Mouse (Mus musculus): ENCODE measurements around the gene Gm45213.

Gene Gm45213

DNA sequence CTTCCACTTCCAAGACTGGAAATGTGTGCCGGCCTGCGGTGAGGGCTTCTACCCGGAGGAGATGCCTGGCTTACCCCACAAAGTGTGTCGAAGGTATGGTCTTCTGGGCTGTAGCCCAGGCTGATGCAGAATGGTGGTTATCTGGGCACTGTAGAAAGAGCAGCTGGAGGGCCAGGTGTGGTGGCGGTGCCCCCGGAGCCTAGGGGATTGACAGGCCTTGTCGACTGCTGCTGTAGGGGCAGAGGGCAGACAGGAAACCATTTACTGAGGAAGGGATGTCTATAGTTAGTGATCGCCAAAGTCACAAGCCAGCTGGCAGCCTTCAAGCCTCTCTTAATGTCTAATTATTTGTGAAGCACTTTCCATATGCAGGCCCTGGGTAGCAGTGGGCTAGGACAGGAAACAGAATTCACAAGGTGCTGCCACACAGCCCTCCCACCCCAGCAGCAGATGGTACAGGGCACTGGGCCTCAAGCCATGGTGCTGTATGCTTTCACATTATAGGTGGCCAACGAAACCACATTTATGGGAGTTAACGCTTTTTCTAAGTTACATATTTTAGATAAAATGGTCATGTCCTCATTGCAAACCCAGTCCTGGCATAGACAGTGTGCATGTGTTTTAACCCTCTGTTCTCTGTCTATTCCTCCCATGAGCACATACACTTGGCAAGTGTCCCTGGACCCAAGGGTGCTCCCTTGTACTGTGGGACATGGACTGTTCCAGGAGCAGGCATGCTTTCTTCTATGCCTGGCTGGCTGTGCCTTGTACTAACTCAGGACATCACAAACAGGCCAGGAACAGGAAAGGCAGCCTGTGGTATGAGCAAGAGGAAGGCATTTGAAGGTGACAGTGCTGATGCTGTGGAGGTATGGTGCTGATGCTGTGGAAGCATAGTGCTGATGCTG, at the start of gene Gm45213:
Gm45213 (plus strand) TSS at position 51 of the 908 bp plus-strand sequence.
- DNase-seq (ENCODE audit: extremely low spot score, low read depth, low spot score): no peak

DNA sequence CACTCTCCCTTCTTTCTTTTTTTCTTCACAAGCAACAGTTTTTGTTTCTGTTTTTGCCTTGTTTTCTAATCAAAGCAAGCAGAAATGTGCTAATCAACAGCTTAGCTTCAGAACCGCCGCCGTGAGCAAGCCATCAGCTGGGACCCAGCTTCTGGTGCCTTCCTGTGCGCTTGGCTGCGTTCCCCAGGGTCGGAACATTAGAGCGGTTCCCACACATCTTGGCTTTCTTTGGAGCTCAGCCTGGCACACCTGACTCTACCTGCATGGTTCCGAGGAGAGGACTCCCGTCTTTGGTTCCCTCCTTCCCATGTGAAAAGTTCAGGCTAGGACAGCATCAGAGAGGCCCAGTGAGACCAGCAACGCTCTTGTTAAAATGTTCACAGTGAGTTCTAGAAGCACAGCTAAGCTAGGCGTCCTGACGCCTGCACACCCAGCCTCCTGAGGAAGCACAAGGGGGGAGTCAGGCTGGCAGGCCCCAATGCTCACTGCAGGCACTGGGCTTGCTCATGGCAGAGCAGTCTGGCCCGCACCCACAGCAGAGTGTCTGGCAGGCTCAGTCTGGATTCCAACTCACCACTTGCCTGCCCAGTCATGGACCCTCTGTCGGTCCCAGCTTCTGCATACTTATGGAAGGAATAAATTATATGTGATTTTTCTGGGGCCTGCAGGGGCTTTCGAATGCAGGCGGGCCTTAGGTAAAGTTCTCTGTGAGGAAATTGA, 42.2 kb upstream of the Gm45213 start:
- no peak for DNase-seq (ENCODE audit: extremely low spot score, low read depth, low spot score)

DNA sequence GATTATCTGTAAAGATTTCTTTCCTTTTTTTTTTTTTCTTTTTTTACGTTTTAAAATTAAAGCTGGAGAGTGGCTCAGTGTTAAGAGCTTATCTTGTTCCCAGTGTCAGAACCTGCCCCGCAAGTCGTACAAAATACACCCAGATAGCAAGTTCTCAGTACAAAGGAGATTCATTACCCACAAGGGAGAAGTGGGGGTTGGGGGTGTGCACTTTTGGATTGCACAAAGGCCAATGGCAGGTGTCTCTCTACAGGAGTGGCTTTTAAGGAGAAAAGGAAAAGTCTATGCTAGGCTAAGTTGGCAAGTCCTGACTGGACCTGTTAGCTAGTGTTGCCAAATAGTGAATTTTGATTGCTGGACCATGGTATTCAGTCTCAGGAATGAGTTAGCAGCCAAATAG, 41.6 kb upstream of the Gm45213 start:
- no peak for DNase-seq (ENCODE audit: extremely low spot score, low read depth, low spot score)

- no peak for DNase-seq (ENCODE audit: extremely low spot score, low read depth, low spot score)
Measured at GRCm38 (mm10) chr7:66003447-66003846, 40.0 kb upstream of the Gm45213 start.

DNA sequence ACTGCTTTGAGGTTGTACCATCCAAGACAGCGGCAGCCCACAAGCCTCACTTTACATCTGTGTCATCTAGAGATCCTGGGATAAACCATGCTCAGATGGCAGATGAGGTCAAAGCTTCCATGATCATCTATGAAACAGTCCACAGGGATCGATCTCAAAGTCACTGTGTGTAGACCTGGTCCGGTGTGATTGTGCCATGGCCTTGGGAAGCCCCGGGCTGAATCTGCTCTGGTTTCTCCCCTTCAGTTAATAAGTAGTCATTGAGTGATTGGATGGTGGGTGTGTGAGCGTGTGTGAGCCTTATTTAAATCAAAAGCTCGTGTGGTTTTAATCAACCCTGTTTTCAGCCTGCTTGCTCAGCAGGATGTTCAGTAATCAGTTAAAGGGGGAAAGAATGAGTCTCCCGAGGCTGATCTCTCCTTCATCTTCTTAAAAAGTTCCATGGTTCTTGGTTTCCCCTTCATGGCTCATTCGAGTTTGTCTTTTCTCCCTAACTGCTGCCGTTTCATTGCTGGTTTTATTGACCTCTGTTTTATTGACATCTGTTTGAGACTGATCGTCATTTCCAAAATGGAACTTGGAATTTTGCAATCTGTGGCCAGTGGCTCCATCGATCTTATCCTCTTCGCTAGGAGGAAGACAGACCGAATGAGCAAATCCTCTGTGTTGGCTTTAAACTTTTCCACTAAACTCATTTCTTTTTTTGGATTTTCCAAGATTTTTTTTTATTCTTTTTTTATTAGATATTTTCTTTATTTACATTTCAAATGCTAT, 39.4 kb upstream of the Gm45213 start:
- DNase-seq (ENCODE audit: extremely low spot score, low read depth, low spot score): no peak

- no peak for DNase-seq (ENCODE audit: extremely low spot score, low read depth, low spot score)
Measured at GRCm38 (mm10) chr7:66005066-66005465, 38.3 kb upstream of the Gm45213 start.

- no peak for DNase-seq (ENCODE audit: extremely low spot score, low read depth, low spot score)
Measured at GRCm38 (mm10) chr7:66008161-66008891, 35.1 kb upstream of the Gm45213 start.

GRCm38 (mm10) chr7:66008892-66009273, 34.5 kb upstream of the Gm45213 start:
- no peak for DNase-seq (ENCODE audit: extremely low spot score, low read depth, low spot score)

DNA sequence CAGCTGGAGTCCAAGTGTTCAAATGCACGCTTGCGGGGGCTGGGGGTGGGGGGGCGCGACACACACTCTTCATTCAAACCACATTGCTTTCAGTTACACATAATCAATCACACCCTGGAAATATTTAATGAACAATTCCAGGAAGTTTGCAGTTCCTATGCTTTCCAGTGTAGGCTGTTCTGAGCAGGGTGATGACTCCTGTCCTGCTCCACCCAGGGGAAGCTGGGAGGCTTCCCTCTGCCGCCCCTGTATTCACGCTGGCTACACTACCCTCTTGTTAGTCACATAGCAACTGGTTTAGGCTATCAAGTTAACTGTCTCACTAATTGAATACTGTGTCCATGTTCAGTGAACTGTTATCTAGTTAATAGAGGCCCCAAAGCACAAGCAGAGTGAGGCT, 32.9 kb upstream of the Gm45213 start:
- DNase-seq (ENCODE audit: extremely low spot score, low read depth, low spot score): no peak

DNA sequence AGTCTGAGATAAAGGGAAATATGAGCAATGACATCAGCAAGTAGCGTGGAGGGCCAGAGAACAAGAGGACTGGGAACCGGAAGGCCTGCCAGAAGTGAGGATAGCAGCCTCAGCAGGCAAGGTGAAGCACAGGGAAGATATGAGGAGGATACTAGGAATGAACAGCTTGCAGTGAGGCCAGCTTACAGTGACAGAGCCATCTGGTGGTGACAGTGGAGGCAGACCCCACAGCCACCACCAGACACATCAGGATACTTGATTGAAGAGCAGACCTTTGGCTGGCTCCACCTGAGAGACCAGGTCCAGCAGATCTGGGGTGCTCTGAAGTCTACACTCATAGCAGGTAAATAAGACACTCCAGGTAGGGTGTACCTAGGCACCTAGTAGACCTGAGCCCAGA, 15.7 kb upstream of the Gm45213 start:
- DNase-seq (ENCODE audit: extremely low spot score, low read depth, low spot score): no peak

DNA sequence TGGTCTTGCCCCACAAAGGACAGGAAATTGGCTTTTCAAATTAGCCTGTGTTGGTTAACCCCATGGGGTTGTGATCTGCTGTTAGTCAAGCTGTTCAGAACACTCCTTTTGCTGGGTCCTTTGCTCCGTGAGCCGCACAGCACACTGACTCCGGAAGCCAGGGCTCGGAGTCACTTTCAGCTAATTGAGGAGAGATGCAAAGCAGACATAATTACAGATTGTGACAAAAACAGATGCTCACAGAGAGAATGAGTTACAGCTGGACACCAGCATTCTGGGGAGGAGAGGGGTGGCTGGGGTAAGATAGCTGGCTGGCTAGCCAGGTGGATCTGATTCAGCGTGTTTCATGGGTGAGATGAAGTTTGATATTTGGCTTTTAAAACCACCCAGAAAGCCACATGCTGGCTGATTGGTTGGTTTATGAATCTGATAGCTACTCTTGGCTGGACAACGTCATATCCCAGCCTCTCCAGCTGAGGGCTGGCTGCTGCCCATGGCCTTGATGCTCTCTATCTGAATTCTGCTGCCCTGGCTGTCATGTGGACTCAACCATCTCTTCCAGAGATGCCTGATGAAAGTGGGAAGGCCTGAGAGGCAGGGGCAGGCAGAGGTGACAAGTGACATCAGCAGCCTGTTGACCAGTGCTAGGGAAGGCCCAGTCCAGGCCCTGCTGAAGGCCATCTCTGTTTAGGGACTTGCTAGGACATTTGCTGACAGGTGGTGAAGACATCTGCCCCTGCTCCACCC, 14.5 kb upstream of the Gm45213 start:
- no peak for DNase-seq (ENCODE audit: extremely low spot score, low read depth, low spot score)

DNA sequence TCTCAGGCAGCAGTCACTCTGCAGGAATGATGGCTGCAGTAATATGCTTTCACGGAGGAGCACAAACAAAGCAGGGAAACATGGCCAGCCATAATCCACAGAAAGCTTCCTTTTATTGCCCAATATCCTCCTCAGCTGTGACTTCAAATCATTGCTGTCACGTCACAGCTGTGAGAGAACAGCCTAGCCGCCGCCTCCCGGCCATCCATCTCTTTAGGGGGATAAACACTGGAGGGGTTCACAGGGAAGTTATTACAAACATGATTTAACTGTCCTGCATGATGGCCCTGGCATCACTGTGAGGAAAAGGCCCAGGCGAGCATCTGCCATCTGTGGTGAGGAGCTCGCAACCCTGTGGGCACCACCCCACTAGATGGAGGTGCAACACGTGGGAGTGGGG, 6.6 kb upstream of the Gm45213 start:
- DNase-seq (ENCODE audit: extremely low spot score, low read depth, low spot score): no peak

DNA sequence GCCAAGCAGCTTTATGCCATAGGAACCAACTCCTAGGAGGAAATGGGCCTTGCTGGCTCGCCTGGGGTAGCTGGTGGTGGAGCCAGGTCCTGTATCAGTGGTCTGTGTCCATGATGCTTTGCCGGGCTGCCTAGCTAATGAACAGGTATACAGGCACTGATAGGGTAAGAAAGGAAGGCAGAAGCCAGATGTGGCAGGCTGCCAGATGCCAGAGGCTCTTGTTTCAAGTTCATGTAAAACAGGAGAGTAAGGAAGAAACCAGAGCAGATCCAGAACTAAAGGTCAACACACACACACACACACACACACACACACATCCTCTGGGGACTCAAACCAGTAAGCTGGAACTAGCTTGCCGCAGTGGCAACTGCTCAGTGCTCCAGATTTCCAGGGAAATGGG, 5.1 kb upstream of the Gm45213 start:
- no peak for DNase-seq (ENCODE audit: extremely low spot score, low read depth, low spot score)

DNA sequence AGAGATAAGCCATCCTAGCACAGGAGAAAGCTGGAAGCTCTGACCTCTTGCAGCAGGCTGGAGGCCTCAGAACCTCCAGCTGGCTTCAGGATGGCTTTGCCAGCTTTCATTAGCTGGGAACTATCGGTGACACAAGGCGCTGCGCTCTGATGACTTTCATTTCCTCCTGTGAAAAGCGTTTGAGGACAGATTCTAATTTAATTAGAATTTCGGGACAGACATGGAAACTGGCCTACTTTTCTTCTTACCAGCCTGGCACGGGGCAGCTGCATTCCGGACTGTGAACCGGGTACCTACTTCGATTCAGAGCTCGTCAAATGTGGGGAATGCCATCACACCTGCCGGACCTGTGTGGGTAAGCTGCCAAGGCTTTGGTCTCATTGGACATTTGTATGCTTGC, 4.7 kb upstream of the Gm45213 start:
- DNase-seq (ENCODE audit: extremely low spot score, low read depth, low spot score): no peak

DNA sequence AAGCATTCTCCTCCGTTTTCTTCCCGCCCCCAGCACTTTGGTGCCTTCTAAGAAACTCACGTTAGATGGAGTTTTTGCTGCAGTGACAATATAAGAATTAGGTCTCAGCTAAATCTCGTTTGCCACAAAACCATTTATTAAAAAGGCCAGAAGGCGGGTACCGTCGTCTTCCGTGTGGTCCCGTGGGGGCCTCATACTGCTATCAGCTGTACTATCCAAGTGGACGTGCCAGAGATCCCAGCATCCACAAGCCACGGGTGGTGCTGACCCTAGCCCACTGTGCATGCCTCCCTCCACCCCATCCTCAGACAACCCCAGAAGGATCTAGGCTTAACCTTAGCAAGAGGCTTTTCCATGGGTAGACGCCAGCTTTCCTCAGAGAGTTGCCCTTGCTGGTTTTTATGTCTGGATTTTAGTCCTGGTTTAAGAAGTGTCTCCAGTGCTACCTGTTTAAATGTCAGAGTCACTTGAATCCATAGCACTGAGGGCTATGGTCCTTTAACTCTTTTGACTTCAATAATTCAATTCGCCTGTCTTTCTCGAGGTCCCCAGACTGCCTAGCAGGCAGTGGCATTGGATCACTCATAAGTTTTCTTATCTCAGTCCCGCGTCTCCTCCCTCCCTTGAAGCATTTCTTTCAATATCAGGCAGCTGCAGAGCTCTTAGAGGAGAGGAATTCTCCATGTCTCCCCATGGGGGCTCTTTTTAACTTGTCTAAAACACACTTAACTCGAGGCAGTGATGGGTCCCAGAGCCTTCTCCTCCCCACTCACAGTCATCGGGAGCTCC, 3.2 kb upstream of the Gm45213 start:
- no peak for DNase-seq (ENCODE audit: extremely low spot score, low read depth, low spot score)

GRCm38 (mm10) chr7:66044617-66045016, 1.2 kb downstream of the Gm45213 start:
- no peak for DNase-seq (ENCODE audit: extremely low spot score, low read depth, low spot score)

GRCm38 (mm10) chr7:66046921-66047918, 3.8 kb downstream of the Gm45213 start:
- DNase-seq (ENCODE audit: extremely low spot score, low read depth, low spot score): no peak

DNA sequence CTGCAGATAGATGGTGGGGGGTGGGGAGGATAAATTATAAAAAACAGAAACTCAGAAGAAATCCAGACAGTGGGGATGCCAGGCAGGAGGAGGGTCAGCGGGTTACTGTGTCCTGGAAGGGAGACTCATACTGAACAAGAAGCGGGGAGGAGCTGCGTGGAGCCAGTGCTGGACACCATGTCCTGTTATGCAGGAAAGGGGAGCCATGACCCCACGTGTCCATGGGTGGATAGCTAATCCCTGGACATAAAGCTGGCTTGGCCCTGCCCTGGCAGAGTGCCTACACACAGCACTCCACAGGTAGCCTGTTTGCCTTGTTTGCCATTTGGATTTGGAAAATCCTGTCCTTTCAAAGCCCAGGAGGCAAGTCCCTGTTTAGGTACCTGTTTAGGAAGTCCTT, 4.6 kb downstream of the Gm45213 start:
- no peak for DNase-seq (ENCODE audit: extremely low spot score, low read depth, low spot score)
